Mouse (Mus musculus) lung, adult 2 months (tissue): ENCODE measurements around the gene 1700086D15Rik. TPM values are rescaled to one million over a fixed set of nuclear protein-coding genes. Genes with fewer than 3 reads are reported as not detected.

Experiments
- DNase-seq: peaks from one replicate; pipeline ENCODE4 v3.0.0; 2022
- H3K4me1 ChIP-seq: fragments of 200-500 bp; 2 replicates; pipeline ENCODE4 v1.6.1; 2011; ENCODE audit warnings: low read length; ENCODE audit not compliant: control insufficient read depth, insufficient read depth
- H3K4me3 ChIP-seq: fragments of 200-500 bp; replicated peaks from 2 replicates; pipeline ENCODE3; 2011; ENCODE audit warnings: low read depth, mild to moderate bottlenecking, control low read depth, low read length; ENCODE audit errors: extremely low read depth
- CTCF ChIP-seq: fragments of 200-500 bp; IDR thresholded peaks from 2 replicates; pipeline ENCODE4 v1.5.1; 2011; ENCODE audit warnings: mild to moderate bottlenecking, low read length, control low read depth; ENCODE audit not compliant: insufficient read depth
- POLR2A ChIP-seq: fragments of 200-500 bp; IDR thresholded peaks from 2 replicates; pipeline ENCODE4 v1.6.1; 2011; ENCODE audit warnings: low read depth, mild to moderate bottlenecking, control low read depth, low read length, borderline replicate concordance; ENCODE audit errors: extremely low read depth
- WGBS: fragments of 180-500 bp; shearing (Covaris S2); methylation state at CpG from one replicate; pipeline ENCODE4 v1.1.7; 2018; 5-methylcytosine and 5-hydroxymethylcytosine counted together
- polyA plus RNA-seq: library from polyadenylated mRNA; depleted of rRNA; stranded (reverse); fragments of >200 nt; gene quantifications from 2 replicates; pipeline ENCODE4 v1.2.3, GENCODE M21; 2012

The 1700086D15Rik gene
- polyA plus RNA-seq, 1 experiment = 0.32 TPM

- Histone ChIP-seq H3K4me3 (peak within 1 kb of the TSS; percentile 64), H3K4me1 (peaks cover 5% of the 10 kb centered on the region)
- under 1% methylated on average over 26 of the region's 27 CpGs for WGBS
- no peak for TF ChIP-seq CTCF
- peak; percentile 29; the same call in 1 of the 2 replicates for TF ChIP-seq POLR2A
- peak; percentile 70 for DNase-seq
Observed at GRCm38 (mm10) chr11:65162767-65163120, 3.1 kb upstream of the 1700086D15Rik start, which contains the start of gene Arhgap44. Gene Arhgap44 (minus strand): TSS chr11:65162961.

GRCm38 (mm10) chr11:65161881-65162766 is 2.4 kb upstream of the 1700086D15Rik start:
- 2% methylated on average over 49 of the region's 49 CpGs for WGBS
- no peak for TF ChIP-seq CTCF
- no peak for TF ChIP-seq POLR2A
- peaks cover 5% of the 10 kb centered on the region for H3K4me1 ChIP-seq
- H3K4me3 ChIP-seq = peak overlapping the region; percentile 64
- peak; percentile 52 for DNase-seq

GRCm38 (mm10) chr11:65160991-65161880 is 1.5 kb upstream of the 1700086D15Rik start:
- TF ChIP-seq CTCF (no peak), POLR2A (no peak)
- H3K4me3 ChIP-seq = peak overlapping the region; percentile 64
- H3K4me1 ChIP-seq = peaks cover 5% of the 10 kb centered on the region
- WGBS = 45% methylated on average over 7 of the region's 7 CpGs
- peak; percentile 59 for DNase-seq

DNA sequence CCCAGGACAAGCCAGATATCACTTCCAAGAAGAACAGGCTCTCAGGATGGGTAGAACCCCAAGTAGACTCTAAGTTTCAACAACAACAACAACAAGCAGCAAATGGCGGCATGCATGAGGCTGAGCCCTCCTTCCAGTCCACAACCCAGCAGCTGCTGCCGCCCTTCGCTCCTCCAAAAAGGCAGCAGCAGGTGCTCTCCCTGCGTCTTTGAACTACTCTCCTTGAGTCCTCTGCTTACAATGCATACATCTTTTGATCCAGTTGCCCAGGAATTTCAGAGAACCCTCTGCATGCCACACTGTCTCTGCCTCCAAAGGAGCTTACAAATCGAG is 1.1 kb downstream of the 1700086D15Rik start:
- DNase-seq = no peak
- 92% methylated on average over 5 of the region's 5 CpGs for WGBS
- peaks cover 5% of the 10 kb centered on the region for H3K4me1 ChIP-seq
- TF ChIP-seq POLR2A (no peak), CTCF (no peak)
- no peak overlapping the region for H3K4me3 ChIP-seq

DNA sequence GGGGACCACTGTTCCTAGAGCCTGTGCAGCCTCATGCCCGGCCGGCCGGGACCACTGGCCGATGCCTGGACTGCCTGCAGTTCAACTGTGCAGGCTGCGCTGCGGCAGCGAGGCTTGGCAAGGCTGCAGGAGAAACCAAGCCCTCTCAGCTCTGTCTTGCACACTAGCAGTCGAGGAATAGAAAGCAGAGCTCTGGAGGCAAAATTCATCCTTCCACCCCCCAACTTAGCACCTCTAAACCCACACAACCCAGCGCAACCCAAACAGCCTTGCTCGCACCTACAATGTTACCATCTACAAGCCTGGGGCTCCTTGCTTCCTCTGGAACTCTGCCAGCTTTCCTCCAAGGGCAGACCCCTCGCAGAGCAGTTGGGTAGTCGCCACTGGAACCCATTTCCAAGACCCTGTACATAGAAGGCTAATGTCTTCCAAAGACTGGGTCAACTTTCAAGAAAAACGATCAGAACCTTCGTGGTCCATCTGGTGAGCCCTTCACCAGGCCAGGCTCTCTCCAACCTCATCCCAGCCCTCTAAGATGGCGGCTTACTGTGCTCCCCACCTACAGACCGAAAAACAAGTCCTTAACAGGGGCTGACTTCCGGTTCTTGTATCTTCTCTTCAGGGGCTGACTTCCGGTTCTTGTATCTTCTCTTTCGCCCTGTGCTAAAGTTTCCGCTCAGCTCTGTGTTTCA is 1.6 kb downstream of the 1700086D15Rik start:
- Histone ChIP-seq H3K4me3 (no peak overlapping the region), H3K4me1 (peaks cover 5% of the 10 kb centered on the region)
- 88% methylated on average over 20 of the region's 20 CpGs for WGBS
- DNase-seq = no peak
- no peak for TF ChIP-seq CTCF
- TF ChIP-seq POLR2A = no peak

DNA sequence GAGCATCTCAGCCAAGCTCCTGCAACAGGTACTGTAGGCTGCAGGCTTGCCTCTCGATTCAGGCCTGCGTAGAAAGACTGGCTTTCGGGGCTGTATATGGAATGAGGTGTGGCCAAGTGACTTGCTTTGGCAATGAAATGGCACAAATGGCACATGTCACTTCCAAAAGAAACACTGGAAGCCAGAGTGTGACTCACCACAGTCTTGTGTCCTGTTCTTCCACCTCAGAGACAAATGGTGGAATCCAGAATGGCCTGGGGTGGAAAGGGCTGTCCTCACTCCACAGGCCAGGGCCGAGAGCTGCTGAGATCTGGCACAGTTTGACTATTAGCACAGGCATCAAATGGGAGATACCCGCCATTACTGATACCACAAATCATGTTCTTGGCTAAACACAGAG is 6.7 kb downstream of the 1700086D15Rik start:
- no peaks in the 10 kb centered on the region; the same call in none of the 2 replicates for H3K4me1 ChIP-seq
- TF ChIP-seq CTCF = no peak
- TF ChIP-seq POLR2A = no peak
- no peak overlapping the region for H3K4me3 ChIP-seq
- WGBS = 76% methylated on average over 5 of the region's 5 CpGs
- DNase-seq = no peak

DNA sequence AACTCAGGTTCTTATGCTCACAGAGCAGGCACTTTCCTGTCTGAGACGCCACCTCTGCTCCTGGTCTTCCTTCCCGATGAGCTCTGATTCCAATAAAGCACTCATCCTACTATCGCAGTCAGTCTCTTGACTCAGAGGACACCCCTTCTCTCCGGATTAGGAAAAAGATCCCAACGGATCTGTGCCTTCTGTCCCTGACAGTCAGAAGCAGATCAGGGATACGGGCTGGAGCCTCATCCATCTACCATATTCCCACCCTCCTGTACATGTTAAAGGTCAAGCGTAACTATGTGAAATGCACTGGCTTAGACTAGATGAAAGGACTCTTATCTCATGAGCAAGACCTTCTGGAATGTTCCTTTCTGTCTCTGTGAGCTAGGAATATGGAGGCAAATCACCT is 11.2 kb downstream of the 1700086D15Rik start:
- Histone ChIP-seq H3K4me3 (no peak overlapping the region), H3K4me1 (no peaks in the 10 kb centered on the region; the same call in 1 of the 2 replicates)
- no peak for DNase-seq
- TF ChIP-seq POLR2A = no peak
- WGBS = 73% methylated on average over 7 of the region's 7 CpGs

DNA sequence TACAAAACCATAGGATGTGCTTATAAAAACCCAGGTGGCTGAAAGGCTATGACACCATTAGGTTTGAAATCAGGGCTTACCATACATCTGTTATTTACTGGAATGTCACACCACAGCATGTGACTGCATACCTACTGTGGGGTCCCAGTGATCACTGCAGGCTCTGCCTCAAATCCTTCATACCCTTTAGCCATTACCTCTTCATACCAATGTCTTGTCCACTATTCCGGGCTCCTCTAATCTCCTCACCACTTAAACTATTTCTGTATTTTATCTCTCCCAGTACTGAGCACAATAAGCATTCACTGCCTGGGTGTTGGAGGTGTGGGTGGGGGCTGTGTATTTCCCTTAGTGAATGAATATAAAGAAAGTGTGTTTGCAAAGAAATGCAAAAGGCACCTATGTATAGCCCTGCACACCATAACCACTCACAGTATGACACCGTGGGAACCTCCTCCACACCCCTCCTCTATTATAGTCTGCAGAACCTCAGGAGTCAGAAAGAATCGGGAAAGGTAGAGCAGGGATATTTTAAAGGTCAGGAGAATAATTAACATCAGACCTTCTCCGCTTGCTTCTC is 16.8 kb downstream of the 1700086D15Rik start:
- TF ChIP-seq CTCF (no peak), POLR2A (no peak)
- Histone ChIP-seq H3K4me3 (no peak overlapping the region), H3K4me1 (no peaks in the 10 kb centered on the region; the same call in 1 of the 2 replicates)
- WGBS = 72% methylated on average over 4 of the region's 4 CpGs
- no peak for DNase-seq

- TF ChIP-seq CTCF = no peak
- no peak for TF ChIP-seq POLR2A
- H3K4me1 ChIP-seq = peaks cover 2% of the 10 kb centered on the region; the same call in 1 of the 2 replicates
- 74% methylated on average over 3 of the region's 3 CpGs for WGBS
- H3K4me3 ChIP-seq = no peak overlapping the region
- DNase-seq = no peak
Observed at GRCm38 (mm10) chr11:65139030-65139429, 20.7 kb downstream of the 1700086D15Rik start.
